Mouse (Mus musculus) urinary bladder, adult 18-20 months (tissue): ENCODE results near the gene Apex1.
"Not testable (repeated sequence)": the region's sequence is repeated elsewhere in the genome, so short reads cannot be mapped to it uniquely, and the experiment has no call there.

Experiments
- DNase-seq, 2 experiments: peaks; one replicate each; pipeline ENCODE4 v3.0.0; 2022; ENCODE audit warnings: low spot score in 2 of 2, mixed read lengths in 2 of 2

Gene Apex1

GRCm38 (mm10) chr14:50969041-50969440 lies 44.3 kb downstream of the Apex1 start:
- no peak for DNase-seq

GRCm38 (mm10) chr14:50969558-50970544 lies 45.1 kb downstream of the Apex1 start:
- peak in 1 of 2 experiments; percentile 15 for DNase-seq

DNA sequence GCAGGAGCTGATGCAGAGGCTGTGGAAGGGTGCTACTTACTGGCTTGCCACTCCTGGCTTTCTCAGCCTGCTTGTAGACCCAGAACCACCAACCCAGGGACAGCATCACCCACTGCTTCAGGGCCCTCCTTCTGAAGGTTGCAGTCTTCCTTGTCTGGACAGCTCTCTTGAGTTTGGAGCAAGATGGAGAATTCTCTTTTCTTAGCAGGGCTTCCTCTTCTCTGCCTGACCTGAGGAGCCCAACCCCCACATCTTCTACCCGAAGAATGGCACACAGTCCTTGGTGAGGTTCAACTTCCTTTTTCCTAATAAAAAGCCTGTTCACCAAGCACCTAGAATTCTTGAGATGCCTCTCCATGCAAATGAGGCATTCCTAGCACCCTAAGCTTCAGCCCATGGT lies 46.1 kb downstream of the Apex1 start:
- no peak for DNase-seq

GRCm38 (mm10) chr14:50973054-50973453 lies 48.3 kb downstream of the Apex1 start:
- not testable (repeated sequence) for DNase-seq

GRCm38 (mm10) chr14:50973700-50974099 lies 48.9 kb downstream of the Apex1 start:
- DNase-seq: no peak

DNA sequence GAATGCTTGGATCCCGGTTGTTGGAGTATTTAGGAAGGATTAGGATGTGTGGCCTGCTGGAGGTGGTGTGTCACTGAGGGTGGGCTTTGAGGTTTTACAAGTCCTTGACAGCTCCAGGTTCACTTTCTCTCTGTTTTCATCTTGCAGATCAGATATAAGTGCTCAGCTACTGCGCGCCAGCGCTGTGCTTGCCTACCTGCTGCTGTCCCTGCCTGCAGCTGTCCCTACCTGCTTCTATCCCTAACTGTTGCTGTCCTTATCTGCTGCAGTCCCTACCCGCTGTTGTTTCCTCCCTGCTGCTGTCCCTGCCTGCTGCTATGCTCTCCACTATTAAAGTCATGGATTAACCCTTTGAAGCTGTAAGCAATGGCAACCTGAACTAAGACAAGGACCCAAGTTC lies 50.2 kb downstream of the Apex1 start:
- no peak for DNase-seq

GRCm38 (mm10) chr14:50976674-50977073 lies 51.9 kb downstream of the Apex1 start:
- DNase-seq: no peak
